Mouse (Mus musculus): ENCODE measurements at regions not wholly inside any gene's neighbourhood (a gene's known extent, or its start where the extent isn't known, plus 50 kb on each side); places are given as distances from the start of the nearest gene placed in this dataset.

DNA sequence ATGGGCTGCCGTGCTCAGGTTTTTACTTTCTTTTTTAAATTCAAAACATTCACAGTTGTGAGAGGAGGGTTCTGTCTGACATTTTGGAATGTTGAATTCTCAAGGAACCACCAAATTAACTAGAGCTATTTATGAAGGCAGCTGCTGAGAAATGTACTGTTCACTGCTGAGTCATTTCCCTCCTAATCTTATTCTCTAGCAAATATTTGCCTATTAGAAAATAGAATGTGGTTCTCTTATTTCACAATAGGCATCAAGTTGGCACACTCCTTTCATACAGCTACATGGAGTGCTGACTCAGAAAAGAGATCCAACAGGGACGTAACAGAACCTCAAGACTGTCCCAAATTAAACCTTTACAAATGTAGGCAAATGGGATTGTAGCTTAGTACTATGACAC lies 1073.1 kb upstream of the Fbxo33 start:
- no peak for TF ChIP-seq POLR2A (IDR thresholded peaks at IDR 0.05; ENCODE audit: borderline replicate concordance, extremely low read depth, insufficient read depth, insufficient read length, poor library complexity, severe bottlenecking)
- TF ChIP-seq CTCF (IDR thresholded peaks at IDR 0.05; ENCODE audit: borderline replicate concordance, extremely low read depth, insufficient read depth, insufficient read length), result no peak

Data from brain, embryonic 14.5 days (tissue).